Mouse (Mus musculus) liver, embryonic 14.5 days (tissue): ENCODE measurements around the gene Serp1.

ENCODE experiments used
- CTCF ChIP-seq: IDR thresholded peaks from 2 replicates; pipeline ENCODE4 v1.5.1; 2016; ENCODE audit warnings: antibody characterized with exemption, low read depth, control low read depth
- EP300 ChIP-seq: IDR thresholded peaks from 2 replicates; pipeline ENCODE4 v1.6.1; 2016; ENCODE audit warnings: antibody characterized with exemption, low read depth

DNA sequence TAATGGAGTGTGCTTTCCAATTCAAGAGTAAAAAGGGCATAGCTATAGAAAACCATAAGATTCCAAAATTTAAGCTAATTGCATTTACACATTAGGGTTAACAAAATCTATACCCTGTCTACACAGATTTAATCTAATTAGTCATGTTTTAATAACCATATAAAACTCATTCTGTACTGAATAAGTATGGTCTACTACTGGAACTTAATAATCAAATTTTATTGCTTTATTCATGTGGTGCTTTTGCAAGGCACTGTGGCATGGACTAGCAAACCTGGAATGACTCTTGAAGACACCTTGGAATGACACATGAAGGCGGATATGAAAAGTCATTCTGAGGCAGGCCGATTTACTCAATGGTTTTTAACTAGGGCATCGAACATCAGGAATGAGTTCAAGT is 2.3 kb downstream of the Serp1 start:
- no peak for TF ChIP-seq EP300
- TF ChIP-seq CTCF = no peak
